8 mouse cellular contexts compared by ENCODE assay signal in the genomic region with DNA sequence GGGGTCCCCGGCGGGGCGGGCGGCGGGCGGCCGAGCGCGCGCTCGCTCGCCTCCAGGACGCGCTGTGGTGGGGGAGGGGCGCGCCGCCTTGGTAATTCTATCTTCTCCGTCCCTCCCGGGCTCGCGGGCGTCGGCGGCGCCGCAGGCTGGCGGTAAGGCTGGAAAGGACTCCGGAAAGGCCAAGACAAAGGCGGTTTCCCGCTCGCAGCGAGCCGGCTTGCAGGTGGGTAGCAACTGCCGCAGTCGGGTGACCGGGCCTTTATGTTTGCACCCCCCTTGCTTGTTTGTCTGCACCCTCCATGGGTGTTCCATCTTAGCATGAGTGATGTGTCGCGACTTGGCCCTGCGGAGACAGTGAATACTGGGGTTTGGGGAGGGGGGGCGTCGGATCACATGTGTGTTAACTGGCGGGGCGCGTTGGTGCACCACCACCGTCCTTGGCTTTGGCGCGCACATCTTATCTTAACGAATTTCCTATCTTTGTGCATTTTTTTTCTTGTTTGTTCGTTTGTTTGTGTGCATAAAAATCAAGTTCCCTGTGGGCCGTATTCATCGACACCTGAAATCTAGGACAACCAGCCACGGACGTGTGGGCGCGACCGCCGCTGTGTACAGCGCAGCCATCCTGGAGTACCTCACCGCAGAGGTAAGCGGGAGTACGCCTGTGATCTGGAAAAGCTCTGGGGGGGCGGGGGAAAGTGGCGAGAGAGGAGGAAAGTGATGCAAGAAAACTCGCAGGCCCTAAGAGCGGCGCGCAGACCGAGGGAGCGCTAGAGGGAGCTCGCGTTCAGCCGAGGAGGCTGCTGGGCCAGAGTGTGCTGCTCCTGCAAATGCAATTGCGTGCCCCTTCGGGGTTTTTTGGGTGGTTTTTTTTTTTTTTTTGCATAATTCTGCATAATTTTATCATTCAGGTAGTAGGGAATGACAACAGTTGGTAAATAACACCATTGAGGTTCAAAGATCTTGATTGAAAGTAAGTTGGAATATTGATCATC. TPM values are rescaled to one million over a fixed set of nuclear protein-coding genes. Genes with fewer than 3 reads are reported as not detected.
DNase-seq lines count a peak whose midpoint lies in the region; ATAC-seq and TF ChIP-seq lines count a peak whose summit lies in the region.

No protein-coding gene starts in this region.

- no peak for TF ChIP-seq CTCF in Patski (IDR thresholded peaks at IDR 0.05)

- H3K4me1 ChIP-seq in hindbrain, embryonic 10.5 days (replicated peaks): peaks cover 33% of the 10 kb centered on the region

- H3K27me3 ChIP-seq in Patski: no peaks in the 10 kb centered on the region
- H3K27me3 ChIP-seq in hindbrain, embryonic 10.5 days (ENCODE audit: insufficient read depth, poor library complexity, severe bottlenecking): no peaks in the 10 kb centered on the region

- CTCF ChIA-PET in Patski (lab: Charles Lee): interaction anchor here (0.6 to 1.6 kb wide), 9 partner anchors 11 to 279 kb away, joined by 3 to 7 read pairs (median 3); partner anchors contain the start of gene Mttp

- in situ Hi-C loops in Patski (cut with MboI; ENCODE audit: low pct_unique_long_range_greater_than_20kb): loop anchor here (5.0 kb wide), 2 partner anchors 88 to 277 kb away; partner anchors contain the start of genes Mttp and Trmt10a

- peaks cover 11% of the 10 kb centered on the region for H3K36me3 ChIP-seq in hindbrain, embryonic 10.5 days

- POLR2A ChIA-PET in Patski (lab: Charles Lee): interaction anchor here (0.5 to 1.6 kb wide), 11 partner anchors 13 to 1031 kb away, joined by 3 to 9 read pairs (median 3); partner anchors contain the start of gene Trmt10a

- H3K9me3 ChIP-seq in hindbrain, embryonic 10.5 days: no peaks in the 10 kb centered on the region

- ATAC-seq in Patski: peak; percentile 29

- DNase-seq in Patski (ENCODE audit: low read depth, low spot score): no peak
- peak; percentile 89 for DNase-seq in cerebellum, adult 9-11 months
- peak; percentile 72 to 92 for DNase-seq in frontal cortex, adult 2 months (ENCODE audit: extremely low spot score in 1 of 2, low spot score in 1 of 2)
- DNase-seq in hindbrain, embryonic 10.5 days (ENCODE audit: low spot score): peak; percentile 88
- DNase-seq in layer of hippocampus, postnatal 14 days (ENCODE audit: low spot score in 2 of 2): peak; percentile 78 to 87
- DNase-seq in lung, postnatal 10 days: peak; percentile 94
- peak; percentile 86 for DNase-seq in ovary, postnatal 36 days (ENCODE audit: low spot score)
- DNase-seq in thymus, postnatal 14 days: peak; percentile 92

- peak overlapping the region; percentile 99 for H3K27ac ChIP-seq in hindbrain, embryonic 10.5 days

- H3K4me3 ChIP-seq in hindbrain, embryonic 10.5 days: peak overlapping the region; percentile 89

- WGBS in hindbrain, embryonic 10.5 days: under 1% methylated on average over 74 of the region's 74 CpGs

RNA-seq across cellular contexts. Expression of gene H2afz, which starts 1.0 kb away (rescaled TPM):
- 779 TPM for polyA plus RNA-seq in Patski (2021)
- polyA plus RNA-seq in frontal cortex, adult 2 months (2012; rRNA removed): 304 and 368 TPM in 2 replicates
- 3,095 and 3,165 TPM in 2 replicates for polyA plus RNA-seq in hindbrain, embryonic 10.5 days (2016; fragmentation: Nextera tagmentation; extraction: Ambion mirVana)
- 100 to 1,000 TPM; 158 to 167 TPM for total RNA-seq in layer of hippocampus, postnatal 14 days (2021)

RNA-seq across cellular contexts. Expression of gene Dnajb14, which starts 2.2 kb away (rescaled TPM):
- polyA plus RNA-seq in Patski (2021): 16.6 TPM
- polyA plus RNA-seq in frontal cortex, adult 2 months (2012; rRNA removed): 20.8 and 22.6 TPM in 2 replicates
- 6.6 and 7.0 TPM in 2 replicates for polyA plus RNA-seq in hindbrain, embryonic 10.5 days (2016; fragmentation: Nextera tagmentation; extraction: Ambion mirVana)
- 10 to 100 TPM; 49.6 to 50.2 TPM for total RNA-seq in layer of hippocampus, postnatal 14 days (2021)

RNA-seq across cellular contexts. Expression of gene Lamtor3, which starts 53.0 kb away (rescaled TPM):
- 110 TPM for polyA plus RNA-seq in Patski (2021)
- polyA plus RNA-seq in frontal cortex, adult 2 months (2012; rRNA removed): 95.0 and 98.0 TPM in 2 replicates
- polyA plus RNA-seq in hindbrain, embryonic 10.5 days (2016; fragmentation: Nextera tagmentation; extraction: Ambion mirVana): 82.8 and 83.3 TPM in 2 replicates
- 10 to 100 TPM; 62.9 to 65.8 TPM for total RNA-seq in layer of hippocampus, postnatal 14 days (2021)
